Mouse (Mus musculus) frontal cortex, postnatal 25 days (tissue): ENCODE measurements around the gene Adgra3.

Experiments used
- DNase-seq, 2 experiments: peaks; one replicate each; pipeline ENCODE4 v3.0.0; 2022; ENCODE audit warnings: low spot score in 2 of 2

Adgra3 gene

DNA sequence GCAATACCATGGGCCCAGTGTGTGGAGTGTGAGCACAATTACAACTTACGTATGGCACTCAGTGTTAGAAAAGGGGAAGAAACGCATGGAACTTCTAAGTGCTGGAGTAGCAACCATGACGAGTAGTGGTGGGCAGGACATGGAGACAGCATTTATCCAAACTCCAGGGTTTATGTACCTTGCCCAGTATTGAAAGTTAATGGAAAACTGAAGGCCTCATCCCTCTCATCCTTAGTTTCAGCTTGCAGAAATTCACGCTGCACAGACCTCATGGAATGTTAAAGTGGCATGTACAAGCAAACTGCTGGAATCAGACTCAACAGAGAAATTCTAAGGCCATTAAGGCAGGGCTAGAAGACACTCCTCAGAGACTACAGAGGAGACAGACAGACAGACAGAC is 84.6 kb downstream of the Adgra3 start:
- DNase-seq: no peak

DNA sequence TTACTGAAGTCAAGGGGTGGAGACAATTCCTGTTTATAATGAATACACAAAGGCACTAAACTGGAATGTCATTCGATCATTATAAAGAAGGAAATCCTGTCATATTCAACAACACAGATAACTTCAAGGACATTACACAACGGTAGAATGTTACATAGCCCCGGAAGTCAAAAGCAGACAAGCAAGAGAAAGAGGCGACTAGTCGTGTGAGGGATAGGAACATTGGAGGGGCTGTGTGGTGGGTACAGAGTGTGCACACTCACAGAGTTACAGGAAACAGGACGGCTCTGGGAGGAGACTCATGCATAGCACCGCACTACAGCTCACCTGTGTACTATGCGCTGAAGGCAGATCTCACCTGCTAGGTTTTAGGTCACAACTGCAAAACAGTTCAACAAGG is 89.1 kb downstream of the Adgra3 start:
- no peak for DNase-seq

DNA sequence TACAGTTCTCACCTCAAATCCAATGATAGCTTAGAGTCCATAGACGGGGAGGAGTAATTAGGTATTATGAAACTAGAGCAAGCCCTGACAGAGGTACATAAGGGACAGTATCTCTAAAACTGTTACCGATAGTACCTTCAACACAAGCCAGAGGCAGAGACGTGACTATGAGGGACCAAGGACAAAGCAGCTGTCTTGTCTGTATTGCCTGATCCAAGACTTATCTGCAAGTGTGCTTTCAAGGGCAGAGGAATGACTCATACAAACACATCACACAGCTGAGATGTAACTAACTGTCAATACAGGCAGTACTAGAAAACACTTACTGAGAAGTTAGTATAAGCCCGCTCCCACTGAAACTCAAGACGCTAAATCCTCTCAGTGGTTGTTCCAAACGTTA is 91.1 kb downstream of the Adgra3 start:
- DNase-seq: no peak

DNA sequence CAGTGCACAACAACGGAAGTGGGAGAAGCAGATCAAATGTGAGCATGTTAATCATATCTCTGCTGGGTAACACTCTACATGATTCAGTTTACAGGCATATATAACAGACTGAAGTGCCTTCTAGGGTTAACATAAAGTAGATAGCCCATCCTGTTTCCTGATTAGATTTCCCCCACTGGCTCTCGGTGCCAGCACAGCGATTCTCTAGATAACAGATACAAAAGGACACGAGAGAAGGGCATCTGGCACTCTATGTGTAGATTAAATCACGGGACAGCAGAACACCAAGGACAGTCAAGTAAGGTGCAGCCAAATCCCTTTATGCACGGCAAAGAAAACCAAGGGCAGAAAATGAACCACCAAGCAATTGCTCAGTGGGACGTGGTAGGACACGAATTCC is 93.0 kb downstream of the Adgra3 start:
- no peak for DNase-seq

DNA sequence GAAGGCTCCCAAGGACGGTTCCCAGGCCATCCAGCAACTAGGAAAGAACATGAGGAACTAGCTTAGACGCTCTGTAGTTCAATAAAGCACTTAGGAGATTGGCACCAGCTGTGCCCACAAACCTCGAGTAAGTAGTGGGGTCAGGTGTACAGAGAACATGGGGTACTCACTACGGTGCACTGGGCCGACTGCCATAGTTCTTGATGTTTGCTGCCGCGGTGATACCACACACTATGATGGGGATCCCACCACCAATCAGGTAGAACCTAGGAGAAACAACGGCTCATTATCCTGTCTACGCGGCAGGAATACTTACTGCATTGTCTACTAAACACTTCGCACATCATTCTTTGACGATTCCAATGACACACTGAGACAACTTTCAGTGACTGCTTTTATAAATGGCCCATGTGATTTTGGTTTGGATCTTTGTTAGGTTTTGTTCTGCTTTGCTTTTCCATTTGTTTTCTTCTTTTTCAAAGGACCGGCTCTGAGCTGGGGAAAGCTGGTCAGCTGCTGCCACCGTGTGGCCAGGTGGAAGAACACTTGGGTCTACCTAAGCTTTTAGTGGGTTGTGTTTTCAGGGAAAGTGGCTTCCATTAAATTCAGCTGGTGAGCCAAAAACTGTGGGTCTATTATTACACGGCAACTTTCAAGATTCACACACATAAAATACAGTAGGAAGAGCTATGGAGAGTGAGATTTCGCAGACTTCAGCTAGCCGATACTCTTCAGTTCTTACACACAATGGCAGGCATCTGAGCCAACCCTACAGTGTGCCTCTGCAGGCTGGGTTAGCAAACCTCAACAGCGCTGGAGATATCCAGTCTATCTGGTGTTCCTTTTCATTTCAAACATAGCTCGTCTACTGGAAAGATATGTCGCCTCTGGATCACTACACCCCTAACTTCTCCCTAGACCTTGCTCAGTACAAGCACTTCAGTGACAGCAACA is 97.1 kb downstream of the Adgra3 start:
- DNase-seq: peak in 1 of 2 experiments; percentile 65

DNA sequence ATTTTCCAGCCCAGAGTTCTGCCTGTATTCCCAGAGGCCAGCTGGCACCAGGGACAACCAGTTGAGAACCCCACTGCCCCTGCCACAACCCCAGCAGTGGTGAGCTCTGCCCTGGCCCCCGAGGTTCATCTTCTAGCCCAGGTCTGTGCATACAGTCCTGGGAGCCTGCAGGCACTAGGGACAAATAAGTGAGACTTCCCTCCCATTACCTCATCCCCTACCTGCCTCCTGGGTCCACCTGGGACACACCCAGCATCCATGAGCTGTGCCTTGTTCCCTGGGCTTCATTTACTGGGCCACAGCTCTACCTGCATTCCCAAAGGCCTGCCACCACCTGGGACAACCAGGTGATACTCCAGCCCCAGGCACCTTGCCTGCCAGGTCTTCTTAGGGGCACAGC is 122.5 kb downstream of the Adgra3 start:
- no peak for DNase-seq

DNA sequence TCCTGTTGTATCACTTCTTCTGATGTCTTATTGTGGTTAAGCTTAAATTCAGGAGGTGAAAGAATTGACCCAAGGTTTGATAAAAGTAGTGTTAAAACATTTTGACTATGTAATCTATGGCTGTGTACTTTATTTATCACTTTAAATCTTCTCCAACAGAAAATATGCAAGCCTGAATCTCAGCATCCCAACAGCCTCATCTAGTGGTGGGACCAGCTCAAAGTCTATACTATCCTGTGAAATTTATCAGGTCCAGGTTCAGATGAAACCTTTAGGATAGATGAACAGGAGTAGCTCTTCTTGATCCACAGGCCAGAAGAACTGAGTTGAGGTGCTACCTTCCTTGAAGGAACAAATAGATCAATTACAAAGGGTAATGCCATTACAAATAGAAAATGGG is 134.1 kb downstream of the Adgra3 start:
- DNase-seq: no peak

DNA sequence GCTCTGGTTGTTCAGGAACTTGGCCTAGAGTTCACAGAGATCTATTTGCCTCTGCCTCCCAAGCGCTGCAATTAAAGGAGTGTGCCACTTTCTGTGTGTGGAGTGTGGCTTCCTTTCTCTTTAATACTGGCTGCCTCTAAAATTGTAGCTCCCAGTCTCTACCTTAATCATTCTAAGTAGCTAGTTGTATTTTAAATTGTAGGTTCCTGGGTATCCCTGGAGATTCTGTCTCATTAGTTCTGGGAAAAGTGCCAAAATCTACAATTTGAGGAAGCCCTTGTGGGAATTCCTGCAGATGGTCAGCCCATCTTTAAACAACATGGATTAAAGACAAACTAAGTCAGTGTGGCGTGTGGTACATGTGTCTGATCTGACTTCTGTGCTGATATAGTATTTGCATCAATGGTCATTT is 143.1 kb downstream of the Adgra3 start:
- no peak for DNase-seq
